Mouse (Mus musculus) B cell, adult (primary cell): Measurements from ENCODE around the gene Cops9. TPM values are rescaled to one million over a fixed set of nuclear protein-coding genes. Genes with fewer than 3 reads are reported as not detected.

Source experiments
- total RNA-seq: library from RNA; stranded (reverse); gene quantifications from 4 replicates; pipeline ENCODE4 v1.2.4, GENCODE M21; 2023; ENCODE audit not compliant: inconsistent age

Gene Cops9
- total RNA-seq = 61.9 to 83.1 TPM (median 76.2 TPM) in 4 replicates

DNA sequence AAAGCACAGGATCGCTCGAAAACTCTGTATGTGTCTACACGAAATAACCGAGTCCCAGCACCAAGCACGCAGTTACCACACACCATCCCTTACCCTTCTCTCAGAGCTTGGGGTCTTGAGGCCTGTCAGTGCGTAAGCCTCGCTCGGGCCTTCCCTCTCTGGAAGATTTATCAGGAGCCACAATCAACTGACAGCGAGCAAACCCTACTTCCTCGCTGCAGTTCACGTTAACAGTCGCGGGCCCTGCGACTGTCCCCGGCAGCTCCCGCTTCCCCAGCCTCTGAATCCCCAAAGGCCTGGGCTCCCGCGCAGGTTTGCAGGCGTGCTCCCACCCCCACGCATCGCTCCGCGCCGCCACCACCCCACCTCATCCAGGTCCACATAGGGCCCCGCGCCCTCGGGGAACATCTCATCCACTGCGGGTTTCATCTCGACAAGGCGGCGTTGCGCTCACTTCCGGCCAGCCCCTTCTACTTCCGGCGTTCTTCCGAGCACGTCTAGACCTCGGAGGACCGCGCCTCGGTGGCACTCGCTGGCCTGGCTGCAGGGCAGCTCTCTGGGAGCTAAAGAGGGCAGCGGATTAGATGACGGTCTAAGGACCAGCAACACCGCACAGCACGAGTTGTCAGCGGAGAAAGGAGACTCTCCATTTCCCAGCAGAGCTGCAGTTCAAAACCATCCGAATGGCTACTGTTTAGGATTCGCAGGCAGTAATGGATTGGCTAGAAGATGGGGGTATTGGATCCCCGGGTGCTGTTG, at the start of gene Cops9:
Gene Cops9, minus strand, starts transcription at position 472 of the 759 bp plus-strand sequence.

DNA sequence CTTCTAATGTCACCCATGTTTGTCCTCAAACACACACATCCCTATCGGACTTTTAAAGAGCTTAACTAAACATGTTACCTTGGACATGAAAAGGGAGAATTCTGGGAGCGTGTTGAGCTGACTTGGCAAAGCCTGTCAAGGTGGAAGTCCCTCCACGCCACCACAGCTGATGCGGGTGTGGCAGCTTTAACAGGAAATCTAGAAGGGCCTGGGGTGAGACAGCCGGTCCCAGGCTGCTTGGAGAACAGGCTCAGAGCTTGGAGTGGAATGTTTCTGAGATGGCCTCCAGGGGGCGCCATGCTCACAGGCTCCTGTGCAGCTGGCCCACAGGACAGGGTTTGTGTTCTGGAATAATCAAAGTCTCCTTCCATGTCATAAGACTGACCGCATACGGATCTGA, 6.9 kb upstream of the Cops9 start, which contains the start of gene Otos:
Gene Otos, minus strand, starts transcription at position 169 of the 400 bp plus-strand sequence.

DNA sequence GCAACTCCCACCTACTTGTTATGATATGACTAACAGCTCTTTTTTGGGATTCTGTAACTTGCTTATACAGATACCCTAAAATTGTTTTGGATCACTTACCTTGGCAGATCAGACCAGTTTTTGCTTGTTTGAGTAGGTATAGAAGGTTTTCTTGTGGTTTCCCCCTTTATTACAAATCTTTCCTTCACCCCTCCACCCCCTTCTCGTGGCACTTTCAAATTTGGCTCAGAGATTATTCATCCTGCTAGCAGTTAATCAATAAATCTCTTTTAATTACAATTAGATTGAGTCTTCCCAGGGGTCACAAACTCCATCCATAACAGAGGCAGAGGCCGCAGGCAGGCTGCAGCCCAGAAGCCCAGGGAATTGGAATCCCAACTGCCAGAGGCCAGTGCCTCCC, 24.3 kb downstream of the Cops9 start, which contains the start of gene Olfr12:
Gene Olfr12, plus strand, starts transcription at position 301 of the 400 bp plus-strand sequence.

DNA sequence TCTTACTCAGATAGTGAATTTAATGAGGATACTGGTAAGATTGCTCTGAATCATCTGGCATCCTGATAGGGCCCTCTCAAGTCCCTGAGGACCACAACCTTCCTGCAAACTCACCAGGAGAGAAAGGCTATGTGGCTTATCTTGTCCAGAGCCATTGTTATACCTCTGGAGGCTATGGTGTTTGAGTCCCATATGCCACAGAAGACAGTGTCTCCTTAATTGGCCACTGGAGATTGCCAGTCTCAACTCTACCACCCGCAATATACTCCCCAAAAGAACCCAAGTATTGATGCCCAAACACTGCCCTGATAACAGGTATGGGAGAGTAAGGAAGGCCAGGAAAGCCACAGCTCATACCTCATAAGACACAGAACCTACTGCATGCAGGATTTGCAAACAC, 36.3 kb downstream of the Cops9 start, which contains the start of gene Olfr1410:
Gene Olfr1410, plus strand, starts transcription at position 301 of the 400 bp plus-strand sequence.

DNA sequence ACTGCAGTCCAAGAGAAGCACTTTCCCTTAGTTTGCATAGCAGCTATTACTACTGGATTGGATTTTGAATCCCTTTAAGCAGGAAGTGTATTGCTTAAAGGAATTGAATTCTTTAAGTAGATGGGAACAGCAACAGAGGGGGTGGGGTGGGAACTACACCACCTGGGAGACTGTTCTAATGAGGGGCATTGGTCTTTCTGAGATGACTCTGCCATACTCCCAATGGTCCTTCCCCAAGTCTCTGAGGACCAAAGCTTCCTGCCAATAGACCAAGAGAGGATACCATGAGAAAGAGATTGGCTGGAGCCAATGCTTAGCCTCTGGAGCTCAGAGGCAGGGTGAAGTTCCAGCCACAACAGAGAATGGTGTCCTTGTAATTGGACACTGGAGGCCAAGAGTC, 47.7 kb downstream of the Cops9 start, which contains the start of gene Olfr1411:
Gene Olfr1411, plus strand, starts transcription at position 301 of the 400 bp plus-strand sequence.

Other genes with a start within 250 kb of the Cops9 start
- gene Ndufa10, start 168.1 kb downstream of the Cops9 start, total RNA-seq = 90.6 to 141 TPM (median 102 TPM) in 4 replicates
- not detected in 4 replicates for gene Olfr1416, start 156.9 kb downstream of the Cops9 start, total RNA-seq
- not detected in 4 replicates for gene Olfr1415, start 145.9 kb downstream of the Cops9 start, total RNA-seq
- not detected in 4 replicates for gene Olfr1414, start 123.3 kb downstream of the Cops9 start, total RNA-seq
- not detected in 4 replicates for gene Olfr1413, start 70.7 kb downstream of the Cops9 start, total RNA-seq
- not detected in 4 replicates for gene Olfr1412, start 56.2 kb downstream of the Cops9 start, total RNA-seq
- gene Olfr1411, start 47.6 kb downstream of the Cops9 start, total RNA-seq = not detected in 4 replicates
- gene Olfr1410, start 36.2 kb downstream of the Cops9 start, total RNA-seq = not detected in 4 replicates
- gene Olfr12, start 24.2 kb downstream of the Cops9 start, total RNA-seq = not detected in 4 replicates
- gene Otos, start 6.9 kb upstream of the Cops9 start, total RNA-seq = not detected in 4 replicates
- 0.22 to 0.38 TPM (median 0.30 TPM) in 4 replicates for gene Gpc1, start 189.7 kb upstream of the Cops9 start, total RNA-seq